Mouse (Mus musculus) lung, adult 2 months (tissue): Measurements from ENCODE around the gene Car9.

ENCODE experiments used
- CTCF ChIP-seq: fragments of 200-500 bp; IDR thresholded peaks from 2 replicates; pipeline ENCODE4 v1.5.1; 2011; ENCODE audit warnings: mild to moderate bottlenecking, low read length, control low read depth; ENCODE audit not compliant: insufficient read depth
- POLR2A ChIP-seq: fragments of 200-500 bp; IDR thresholded peaks from 2 replicates; pipeline ENCODE4 v1.6.1; 2011; ENCODE audit warnings: low read depth, mild to moderate bottlenecking, control low read depth, low read length, borderline replicate concordance; ENCODE audit errors: extremely low read depth

GRCm38 (mm10) chr4:43519551-43519950 is 12.8 kb downstream of the Car9 start:
- TF ChIP-seq CTCF (no peak), POLR2A (no peak)
